Mouse (Mus musculus) liver, embryonic 14.5 days (tissue): ENCODE measurements around the gene Sort1.

Source experiments
- CTCF ChIP-seq: IDR thresholded peaks from 2 replicates; pipeline ENCODE4 v1.5.1; 2016; ENCODE audit warnings: antibody characterized with exemption, low read depth, control low read depth
- EP300 ChIP-seq: IDR thresholded peaks from 2 replicates; pipeline ENCODE4 v1.6.1; 2016; ENCODE audit warnings: antibody characterized with exemption, low read depth

GRCm38 (mm10) chr3:108257831-108258500 is 25.9 kb upstream of the Sort1 start:
- TF ChIP-seq CTCF (no peak), EP300 (no peak)
